Mouse (Mus musculus) adrenal gland, postnatal 36 days (tissue): ENCODE measurements at regions not wholly inside any gene's neighbourhood (a gene's known extent, or its start where the extent isn't known, plus 50 kb on each side); places are given as distances from the start of the nearest gene placed in this dataset.

Experiments used
- DNase-seq, 2 experiments: peaks; one replicate each; pipeline ENCODE4 v3.0.0; 2021; ENCODE audit warnings: mixed read lengths in 1 of 2

GRCm38 (mm10) chr4:114720696-114721095, 100.8 kb upstream of the Gm12830 start:
- DNase-seq: no peak

- DNase-seq: no peak
Measured at GRCm38 (mm10) chr4:114721386-114721785, 100.1 kb upstream of the Gm12830 start.

GRCm38 (mm10) chr4:114728235-114729000, 93.1 kb upstream of the Gm12830 start:
- no peak for DNase-seq

DNA sequence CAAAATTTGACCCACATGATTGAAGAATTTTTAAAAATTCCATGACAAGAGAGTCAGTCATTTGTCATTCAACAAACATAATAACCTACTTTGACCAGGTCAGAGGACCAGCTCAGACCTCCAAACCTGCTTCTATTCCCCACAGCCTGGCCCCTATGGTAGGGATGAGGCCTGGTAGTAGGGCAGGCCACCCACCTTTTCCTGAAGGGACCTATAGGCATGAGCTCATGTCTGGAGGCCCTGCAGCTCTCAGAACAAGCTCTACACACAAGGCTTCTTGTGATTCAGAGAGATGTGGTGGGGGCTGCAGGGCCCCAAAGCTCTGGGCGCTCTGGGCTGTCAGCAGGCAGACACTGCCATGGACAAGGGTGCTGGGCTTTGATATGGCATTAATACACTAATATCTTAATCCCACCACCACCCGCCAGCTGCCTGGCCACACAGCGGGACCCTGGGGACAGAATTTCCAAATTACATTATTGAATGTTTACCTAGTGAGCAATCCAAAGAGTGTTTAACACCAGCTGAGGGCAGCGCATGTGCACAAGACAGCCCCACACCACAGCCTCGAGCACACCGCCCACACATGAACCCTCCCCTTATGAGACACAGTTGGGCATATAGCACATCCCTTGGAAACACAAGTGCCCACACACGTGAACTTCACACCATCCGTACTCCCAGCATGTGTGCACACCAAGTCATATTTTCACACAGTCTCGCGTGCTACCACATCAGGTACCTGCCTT, 88.1 kb upstream of the Gm12830 start:
- no peak for DNase-seq

- no peak for DNase-seq
Measured at GRCm38 (mm10) chr4:114738903-114739667, 82.4 kb upstream of the Gm12830 start.

DNA sequence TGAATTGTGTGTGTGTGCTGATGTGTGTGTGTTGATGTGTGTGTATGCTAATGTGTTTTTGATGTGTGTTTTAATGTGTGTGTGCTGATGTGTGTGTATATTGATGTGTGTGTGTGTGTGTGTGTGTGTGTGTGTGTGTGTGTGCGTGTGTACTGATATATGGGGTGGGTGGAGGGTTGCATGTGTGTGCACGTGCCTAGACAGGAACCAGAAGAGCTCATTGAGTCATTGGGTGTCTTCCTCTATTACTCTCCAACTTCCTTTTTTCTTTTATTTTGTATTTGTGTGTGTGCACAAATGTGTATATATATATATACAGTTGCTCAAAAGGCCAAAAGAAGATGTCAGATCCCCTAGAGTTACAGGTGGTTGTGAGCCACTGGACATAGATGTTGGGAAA, 73.4 kb upstream of the Gm12830 start:
- no peak for DNase-seq

GRCm38 (mm10) chr4:114759837-114760236, 61.7 kb upstream of the Gm12830 start:
- DNase-seq: no peak

GRCm38 (mm10) chr4:114766643-114767393, 54.7 kb upstream of the Gm12830 start:
- no peak for DNase-seq
